Mouse (Mus musculus) olfactory bulb, adult 2 months (tissue): Measurements from ENCODE around the gene Il2ra.

Experiments used
- CTCF ChIP-seq: fragments of 200-500 bp; IDR thresholded peaks from 2 replicates; pipeline ENCODE4 v1.5.1; 2012; ENCODE audit warnings: low read depth, mild to moderate bottlenecking, low read length, moderate library complexity; ENCODE audit not compliant: insufficient read depth
- POLR2A ChIP-seq: fragments of 200-500 bp; IDR thresholded peaks from 2 replicates; pipeline ENCODE4 v1.6.1; 2012; ENCODE audit warnings: mild to moderate bottlenecking, low read depth, low read length, moderate library complexity; ENCODE audit not compliant: insufficient read depth

GRCm38 (mm10) chr2:11686512-11686911, 43.9 kb downstream of the Il2ra start:
- TF ChIP-seq CTCF (no peak), POLR2A (no peak)
